Mouse (Mus musculus): Measurements from ENCODE around the gene Smc5. TPM values are rescaled to one million over a fixed set of nuclear protein-coding genes. Genes with fewer than 3 reads are reported as not detected.

The Smc5 gene
- 16.2 and 18.2 TPM in 2 replicates for polyA plus RNA-seq (2015; fragmentation: Nextera tagmentation; extraction: Ambion mirVana)

DNA sequence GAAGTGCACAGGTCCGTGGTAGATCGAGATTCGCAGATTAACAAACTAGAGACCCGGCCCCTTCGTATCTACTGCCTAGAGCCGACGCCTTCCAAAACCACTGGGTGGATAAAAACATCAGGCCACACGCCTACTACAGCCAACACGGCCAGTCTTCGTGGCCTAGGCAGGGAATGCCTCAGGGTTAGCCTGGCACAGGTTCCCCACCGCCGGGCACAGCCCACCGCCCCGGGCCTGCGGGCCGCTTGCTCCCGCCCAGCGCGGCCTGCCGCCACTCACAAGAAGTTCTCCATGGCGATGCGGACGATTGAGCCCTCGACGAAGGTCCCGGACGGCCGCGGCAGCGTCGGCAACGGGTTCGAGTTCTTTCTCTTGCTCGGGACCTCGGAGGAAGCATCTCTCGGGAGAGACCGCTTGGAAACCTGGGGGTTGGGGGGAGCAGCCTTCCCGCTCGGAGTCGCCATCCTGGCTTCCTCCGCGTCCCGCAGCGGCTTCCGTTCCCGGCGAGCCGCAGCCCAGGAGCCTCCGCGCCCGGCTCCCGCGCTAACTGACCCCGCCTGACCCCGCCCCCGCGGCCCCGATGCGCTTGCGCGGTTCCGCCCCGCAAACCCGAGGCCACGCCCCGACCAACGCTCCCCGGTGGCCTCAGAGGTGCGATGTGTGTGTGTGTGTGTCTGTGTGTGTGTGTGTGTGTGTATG lies at the start of gene Smc5:
Gene Smc5 (minus strand): TSS at position 543 of the 699 bp plus-strand sequence.
- H3K4me1 ChIP-seq (replicated peaks; ENCODE audit: insufficient read depth, low read length), result peaks cover 5% of the 10 kb centered on the region; the same call in 1 of the 2 replicates
- H3K9ac ChIP-seq (ENCODE audit: low read depth, low read length), result peak within 1 kb of the TSS; percentile 95
- peak within 1 kb of the TSS; percentile 78 for H3K27ac ChIP-seq
- peak within 1 kb of the TSS; percentile 90 for H3K4me3 ChIP-seq (replicated peaks; ENCODE audit: low read depth, low read length)
- DNase-seq (ENCODE audit: low spot score) (peak; percentile 75), ATAC-seq (replicated peaks; ENCODE audit: low FRiP score, low read depth) (peak; percentile 94)
- H3K36me3 ChIP-seq (ENCODE audit: insufficient read depth, low read length), result peaks cover 2% of the 10 kb centered on the region; the same call in 1 of the 2 replicates
- TF ChIP-seq CTCF (IDR thresholded peaks at IDR 0.05; ENCODE audit: low read depth), result no peak
- 0% methylated on average over 69 of the region's 69 CpGs for WGBS
- H3K9me3 ChIP-seq (replicated peaks; ENCODE audit: low read length), result no peaks in the 10 kb centered on the region
- no peaks in the 10 kb centered on the region for H3K27me3 ChIP-seq (ENCODE audit: insufficient read depth, low read length)
- H3K4me2 ChIP-seq (ENCODE audit: low read length), result peak within 1 kb of the TSS; percentile 79

GRCm38 (mm10) chr19:23323107-23323506 lies 49.4 kb upstream of the Smc5 start:
- no peak overlapping the region for H3K4me2 ChIP-seq (ENCODE audit: low read length)
- no peak overlapping the region for H3K4me3 ChIP-seq (replicated peaks; ENCODE audit: low read depth, low read length)
- no peaks in the 10 kb centered on the region for H3K27me3 ChIP-seq (ENCODE audit: insufficient read depth, low read length)
- H3K4me1 ChIP-seq (replicated peaks; ENCODE audit: insufficient read depth, low read length), result no peaks in the 10 kb centered on the region
- DNase-seq (ENCODE audit: low spot score) (no peak), ATAC-seq (replicated peaks; ENCODE audit: low FRiP score, low read depth) (no peak)
- H3K9ac ChIP-seq (ENCODE audit: low read depth, low read length), result no peak overlapping the region
- 77% methylated on average over 3 of the region's 3 CpGs for WGBS
- TF ChIP-seq CTCF (IDR thresholded peaks at IDR 0.05; ENCODE audit: low read depth), result no peak
- H3K27ac ChIP-seq, result no peak overlapping the region
- no peaks in the 10 kb centered on the region for H3K36me3 ChIP-seq (ENCODE audit: insufficient read depth, low read length)
- no peaks in the 10 kb centered on the region for H3K9me3 ChIP-seq (replicated peaks; ENCODE audit: low read length)

DNA sequence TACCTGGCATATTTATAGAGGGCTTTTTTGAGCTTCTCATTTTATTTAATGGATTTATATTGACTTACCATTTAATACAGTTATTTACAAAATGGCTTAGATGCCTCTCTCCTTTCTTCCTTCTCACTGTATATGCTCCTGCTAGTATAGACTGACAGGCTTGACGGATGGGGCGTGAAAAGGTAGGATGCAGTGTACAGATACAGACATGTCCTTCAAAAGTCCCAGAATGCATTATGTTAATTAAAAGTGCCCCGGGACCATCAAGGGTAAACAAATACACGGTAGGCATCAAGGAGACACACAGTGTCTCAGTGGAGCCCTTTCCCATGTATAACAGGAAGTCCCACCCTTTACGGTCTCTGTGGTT lies 44.3 kb upstream of the Smc5 start:
- 89% methylated on average over 5 of the region's 5 CpGs for WGBS
- Histone ChIP-seq H3K9me3 (replicated peaks; ENCODE audit: low read length) (no peaks in the 10 kb centered on the region), H3K27me3 (ENCODE audit: insufficient read depth, low read length) (no peaks in the 10 kb centered on the region), H3K4me1 (replicated peaks; ENCODE audit: insufficient read depth, low read length) (no peaks in the 10 kb centered on the region), H3K4me3 (replicated peaks; ENCODE audit: low read depth, low read length) (no peak overlapping the region), H3K27ac (no peak overlapping the region), H3K4me2 (ENCODE audit: low read length) (no peak overlapping the region), H3K9ac (ENCODE audit: low read depth, low read length) (no peak overlapping the region), H3K36me3 (ENCODE audit: insufficient read depth, low read length) (no peaks in the 10 kb centered on the region)
- DNase-seq (ENCODE audit: low spot score) (no peak), ATAC-seq (replicated peaks; ENCODE audit: low FRiP score, low read depth) (no peak)
- no peak for TF ChIP-seq CTCF (IDR thresholded peaks at IDR 0.05; ENCODE audit: low read depth)

DNA sequence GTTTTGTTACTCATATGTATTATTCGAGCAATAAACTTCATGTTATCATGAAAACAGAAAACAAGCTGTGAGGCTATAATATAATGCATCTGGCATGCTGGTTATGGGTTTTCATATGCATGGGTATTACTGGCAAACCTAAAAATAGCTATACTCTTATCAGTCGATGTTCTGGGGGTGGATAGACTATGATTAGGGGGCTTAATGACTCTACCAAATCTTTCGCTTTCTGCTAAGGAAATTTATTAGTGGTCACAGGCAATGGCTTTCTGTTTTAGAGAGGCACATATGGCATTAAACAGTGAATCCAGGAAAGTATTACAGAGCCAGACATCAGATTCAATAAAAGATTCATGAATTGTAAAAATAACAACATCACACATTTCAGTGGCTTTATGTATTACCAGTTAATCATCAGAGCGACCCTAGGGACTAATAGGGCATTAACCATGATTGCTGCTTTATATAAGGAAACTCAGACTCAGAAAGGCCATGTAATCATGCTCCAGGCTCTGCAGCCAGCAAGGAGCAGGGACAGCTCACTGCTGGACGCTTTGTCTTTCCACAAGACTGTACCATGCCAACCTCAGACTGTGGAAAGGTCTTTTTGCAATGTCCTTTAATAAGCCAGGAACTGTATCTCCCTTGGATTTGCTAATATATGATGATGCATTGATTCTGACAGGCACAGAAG lies 43.7 kb upstream of the Smc5 start:
- Histone ChIP-seq H3K9me3 (replicated peaks; ENCODE audit: low read length) (no peaks in the 10 kb centered on the region), H3K36me3 (ENCODE audit: insufficient read depth, low read length) (no peaks in the 10 kb centered on the region), H3K27me3 (ENCODE audit: insufficient read depth, low read length) (no peaks in the 10 kb centered on the region), H3K9ac (ENCODE audit: low read depth, low read length) (no peak overlapping the region), H3K27ac (no peak overlapping the region), H3K4me3 (replicated peaks; ENCODE audit: low read depth, low read length) (no peak overlapping the region), H3K4me2 (ENCODE audit: low read length) (no peak overlapping the region), H3K4me1 (replicated peaks; ENCODE audit: insufficient read depth, low read length) (no peaks in the 10 kb centered on the region)
- ATAC-seq (replicated peaks; ENCODE audit: low FRiP score, low read depth) (no peak), DNase-seq (ENCODE audit: low spot score) (no peak)
- 68% methylated on average over 5 of the region's 5 CpGs for WGBS
- TF ChIP-seq CTCF (IDR thresholded peaks at IDR 0.05; ENCODE audit: low read depth), result no peak

DNA sequence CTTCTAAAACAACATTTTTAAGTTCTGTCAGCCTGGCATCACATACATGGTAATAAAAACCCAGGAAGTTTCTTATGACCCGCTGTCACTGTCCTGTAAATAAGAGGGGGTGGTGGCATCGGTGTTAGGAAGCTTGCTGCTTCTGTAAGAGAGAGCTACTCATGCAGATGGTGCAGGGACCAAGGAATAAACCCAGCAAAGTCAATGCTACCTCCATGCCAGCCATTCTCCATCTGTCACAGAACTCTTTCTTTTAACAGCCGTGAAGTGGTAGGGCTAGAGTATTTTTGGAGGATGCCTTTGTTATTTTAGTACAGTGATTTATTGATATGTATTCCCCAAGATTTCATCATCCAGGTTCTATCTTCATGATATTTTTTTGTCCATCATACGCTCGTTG lies 43.2 kb upstream of the Smc5 start:
- WGBS, result 70% methylated on average over 5 of the region's 5 CpGs
- ATAC-seq (replicated peaks; ENCODE audit: low FRiP score, low read depth), result no peak
- Histone ChIP-seq H3K9me3 (replicated peaks; ENCODE audit: low read length) (no peaks in the 10 kb centered on the region), H3K4me3 (replicated peaks; ENCODE audit: low read depth, low read length) (no peak overlapping the region), H3K27ac (no peak overlapping the region), H3K4me2 (ENCODE audit: low read length) (no peak overlapping the region), H3K27me3 (ENCODE audit: insufficient read depth, low read length) (no peaks in the 10 kb centered on the region), H3K9ac (ENCODE audit: low read depth, low read length) (no peak overlapping the region), H3K4me1 (replicated peaks; ENCODE audit: insufficient read depth, low read length) (no peaks in the 10 kb centered on the region), H3K36me3 (ENCODE audit: insufficient read depth, low read length) (no peaks in the 10 kb centered on the region)
- TF ChIP-seq CTCF (IDR thresholded peaks at IDR 0.05; ENCODE audit: low read depth), result no peak
- no peak for DNase-seq (ENCODE audit: low spot score)

GRCm38 (mm10) chr19:23309979-23310378 lies 36.3 kb upstream of the Smc5 start:
- no peak for DNase-seq (ENCODE audit: low spot score)
- no peak overlapping the region for H3K4me3 ChIP-seq (replicated peaks; ENCODE audit: low read depth, low read length)
- H3K4me1 ChIP-seq (replicated peaks; ENCODE audit: insufficient read depth, low read length), result no peaks in the 10 kb centered on the region
- H3K27me3 ChIP-seq (ENCODE audit: insufficient read depth, low read length), result no peaks in the 10 kb centered on the region
- H3K9me3 ChIP-seq (replicated peaks; ENCODE audit: low read length), result no peaks in the 10 kb centered on the region
- H3K4me2 ChIP-seq (ENCODE audit: low read length), result no peak overlapping the region
- H3K27ac ChIP-seq, result no peak overlapping the region
- H3K36me3 ChIP-seq (ENCODE audit: insufficient read depth, low read length), result no peaks in the 10 kb centered on the region
- 81% methylated on average over 2 of the region's 2 CpGs for WGBS
- peak; percentile 37; the same call in 1 of the 2 replicates for TF ChIP-seq CTCF (IDR thresholded peaks at IDR 0.05; ENCODE audit: low read depth)
- no peak for ATAC-seq (replicated peaks; ENCODE audit: low FRiP score, low read depth)
- H3K9ac ChIP-seq (ENCODE audit: low read depth, low read length), result no peak overlapping the region
